Mouse (Mus musculus) duodenum, adult 2 months (tissue): Measurements from ENCODE around the gene Dll3. TPM values are rescaled to one million over a fixed set of nuclear protein-coding genes. Genes with fewer than 3 reads are reported as not detected.

Source experiments
- polyA plus RNA-seq: library from polyadenylated mRNA; depleted of rRNA; stranded (reverse); fragments of >200 nt; gene quantifications from 2 replicates; pipeline ENCODE4 v1.2.3, GENCODE M21; 2012; ENCODE audit warnings: low replicate concordance; rRNA removed

The Dll3 gene
- polyA plus RNA-seq: 0.85 and 2.0 TPM in 2 replicates

GRCm38 (mm10) chr7:28301616-28302433 is at the start of gene Dll3:
Gene Dll3, minus strand, starts transcription at chr7:28302238.

GRCm38 (mm10) chr7:28350155-28350883 is 48.3 kb upstream of the Dll3 start, which contains the start of gene Rps16:
Gene Rps16, plus strand, starts transcription at chr7:28350652.

GRCm38 (mm10) chr7:28338108-28338998 is 36.3 kb upstream of the Dll3 start, which contains the start of gene Supt5:
Gene Supt5, minus strand, starts transcription at chr7:28338746.

GRCm38 (mm10) chr7:28311926-28312543 is 10.0 kb upstream of the Dll3 start, which contains the start of gene Timm50:
Gene Timm50, minus strand, starts transcription at chr7:28312072.

DNA sequence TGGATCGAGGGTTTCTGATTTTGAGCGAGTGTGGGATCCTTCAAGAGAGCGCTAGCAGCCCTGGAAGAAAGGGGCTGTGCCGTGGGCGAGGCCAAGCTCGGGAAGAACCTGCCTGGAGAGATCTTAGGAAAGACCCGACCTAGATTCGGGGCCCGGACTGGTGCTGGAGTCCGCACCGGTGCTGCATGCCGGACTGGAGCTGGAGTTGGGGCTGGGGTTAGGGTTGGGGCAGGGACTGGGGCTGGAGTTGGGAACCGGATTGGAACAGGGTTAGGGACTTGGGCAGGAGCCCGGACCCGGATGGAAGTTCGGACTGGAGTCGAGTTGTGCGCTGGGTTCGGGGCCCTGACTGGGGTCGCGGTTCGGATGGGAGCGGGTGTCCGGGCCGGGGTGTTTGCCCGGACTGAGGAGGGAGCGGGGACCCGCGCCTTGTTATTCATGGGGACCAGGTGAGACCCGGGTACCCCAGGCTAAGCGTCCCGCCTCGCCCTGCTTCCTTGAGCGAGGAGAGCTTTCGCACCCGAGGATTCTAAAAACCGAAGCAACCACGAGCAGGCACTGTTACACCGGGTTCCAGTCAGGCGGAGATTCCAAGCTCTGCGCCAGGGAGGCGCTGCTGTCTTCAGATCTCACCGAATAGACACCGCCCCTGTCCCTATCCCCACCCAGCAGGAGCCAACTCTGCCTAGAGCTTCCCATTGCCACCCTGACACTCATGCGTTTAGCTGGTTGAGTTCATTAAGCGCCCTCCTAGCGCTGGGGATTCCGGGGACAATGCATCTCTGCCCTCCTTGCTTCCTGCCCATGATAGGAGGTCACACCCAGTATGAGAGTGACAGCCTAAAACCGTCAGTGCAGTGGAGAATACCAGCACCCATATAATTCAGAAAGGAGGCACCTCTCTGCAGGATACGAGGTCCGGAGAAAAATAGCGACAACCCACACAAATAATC is 11.1 kb downstream of the Dll3 start, which contains the start of gene Selenov:
Gene Selenov (minus strand): TSS at position 549 of the 953 bp plus-strand sequence.

DNA sequence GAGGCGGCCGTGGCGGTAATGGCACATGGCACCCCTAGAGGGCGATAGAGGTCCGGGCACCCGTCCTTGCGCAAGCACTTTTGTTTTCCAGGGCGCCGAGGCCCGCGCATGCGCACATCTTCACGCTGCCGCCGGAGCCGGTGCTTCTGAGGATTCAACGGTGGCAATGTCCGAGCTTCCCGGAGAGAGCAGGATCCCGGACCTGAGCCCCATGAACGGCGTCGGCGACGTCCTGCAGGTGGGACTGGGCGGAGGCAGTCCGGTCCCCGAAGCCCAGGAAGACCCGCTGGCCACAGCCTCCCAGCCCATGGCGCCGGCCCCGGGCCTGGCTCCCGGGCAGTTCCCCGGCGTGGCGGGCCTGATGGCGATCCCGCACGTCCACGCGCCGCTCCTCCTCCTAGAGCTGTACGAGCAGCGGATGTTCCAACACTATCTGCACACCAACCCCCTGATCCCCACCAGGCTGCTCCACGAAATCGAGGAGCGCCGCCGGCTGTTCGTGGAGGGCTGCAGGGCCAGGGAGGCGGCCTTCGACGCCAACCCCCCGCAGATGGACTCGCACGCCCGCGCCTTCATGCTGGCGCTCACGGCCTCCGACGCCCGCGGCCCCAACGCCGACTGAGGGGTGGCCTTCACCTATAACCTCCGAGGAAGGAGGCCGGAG is 24.3 kb downstream of the Dll3 start, which contains the start of gene Eid2b:
Gene Eid2b (plus strand): TSS at position 125 of the 664 bp plus-strand sequence.

GRCm38 (mm10) chr7:28267129-28268041 is 34.7 kb downstream of the Dll3 start, which contains the start of gene Eid2:
Gene Eid2, plus strand, starts transcription at chr7:28267881.

Other genes starting within 250 kb of the Dll3 start
- 1,470 and 3,417 TPM in 2 replicates for gene Fcgbp, start 231.0 kb downstream of the Dll3 start, polyA plus RNA-seq
- gene 9530053A07Rik, start 172.8 kb downstream of the Dll3 start, polyA plus RNA-seq: 0.05 and 0.14 TPM in 2 replicates
- gene Fbl, start 132.5 kb downstream of the Dll3 start, polyA plus RNA-seq: 11.8 and 16.2 TPM in 2 replicates
- gene Dyrk1b, start 122.8 kb downstream of the Dll3 start, polyA plus RNA-seq: 35.8 and 47.2 TPM in 2 replicates
- gene Eid2, start 34.4 kb downstream of the Dll3 start, polyA plus RNA-seq: 2.1 and 3.1 TPM in 2 replicates
- gene Eid2b, start 24.5 kb downstream of the Dll3 start, polyA plus RNA-seq: 5.6 and 9.5 TPM in 2 replicates
- gene Selenov, start 11.1 kb downstream of the Dll3 start, polyA plus RNA-seq: not detected in 2 replicates
- gene Timm50, start 9.8 kb upstream of the Dll3 start, polyA plus RNA-seq: 62.6 and 69.2 TPM in 2 replicates
- 67.1 and 86.1 TPM in 2 replicates for gene Supt5, start 36.5 kb upstream of the Dll3 start, polyA plus RNA-seq
- gene Rps16, start 48.4 kb upstream of the Dll3 start, polyA plus RNA-seq: 542 and 682 TPM in 2 replicates
- gene Plekhg2, start 70.4 kb upstream of the Dll3 start, polyA plus RNA-seq: 18.5 and 35.5 TPM in 2 replicates
- gene Zfp36, start 78.0 kb upstream of the Dll3 start, polyA plus RNA-seq: 75.8 and 210 TPM in 2 replicates
- 48.3 and 51.3 TPM in 2 replicates for gene Med29, start 90.5 kb upstream of the Dll3 start, polyA plus RNA-seq
- 81.7 and 153 TPM in 2 replicates for gene Paf1, start 90.7 kb upstream of the Dll3 start, polyA plus RNA-seq
- 3.9 and 4.1 TPM in 2 replicates for gene Gmfg, start 135.2 kb upstream of the Dll3 start, polyA plus RNA-seq
- gene Lrfn1, start 149.7 kb upstream of the Dll3 start, polyA plus RNA-seq: 1.9 and 2.2 TPM in 2 replicates
- gene Ifnl2, start 208.2 kb upstream of the Dll3 start, polyA plus RNA-seq: not detected in 2 replicates
- not detected in 2 replicates for gene Ifnl3, start 220.6 kb upstream of the Dll3 start, polyA plus RNA-seq
- gene Sycn, start 238.6 kb upstream of the Dll3 start, polyA plus RNA-seq: 17.4 and 5,492 TPM in 2 replicates
- 0.26 and 3.6 TPM in 2 replicates for gene Nccrp1, start 245.0 kb upstream of the Dll3 start, polyA plus RNA-seq